Mouse (Mus musculus) lung, postnatal 10 days (tissue): ENCODE measurements at regions not wholly inside any gene's neighbourhood (a gene's known extent, or its start where the extent isn't known, plus 50 kb on each side); places are given as distances from the start of the nearest gene placed in this dataset.
A peak's percentile ranks its signal among the peaks of the same experiment; 100 is the strongest.
"Not testable (repeated sequence)": the region's sequence is repeated elsewhere in the genome, so short reads cannot be mapped to it uniquely, and the experiment has no call there.

Source experiments
- DNase-seq: peaks from one replicate; pipeline ENCODE4 v3.0.0; 2021

GRCm38 (mm10) chr4:71663397-71663796 lies 94.4 kb downstream of the Gm11232 start:
- DNase-seq: no peak

GRCm38 (mm10) chr4:71640521-71640920 lies 117.2 kb downstream of the Gm11232 start:
- no peak for DNase-seq

GRCm38 (mm10) chr4:71627088-71627487 lies 130.7 kb downstream of the Gm11232 start:
- no peak for DNase-seq

GRCm38 (mm10) chr4:71626626-71627025 lies 131.1 kb downstream of the Gm11232 start:
- no peak for DNase-seq

GRCm38 (mm10) chr4:71624771-71625170 lies 133.0 kb downstream of the Gm11232 start:
- DNase-seq: no peak

- no peak for DNase-seq
Observed at GRCm38 (mm10) chr4:71613720-71614119, 144.0 kb downstream of the Gm11232 start.

GRCm38 (mm10) chr4:71585880-71586279 lies 171.9 kb downstream of the Gm11232 start:
- no peak for DNase-seq

GRCm38 (mm10) chr4:71560656-71561055 lies 197.1 kb downstream of the Gm11232 start:
- no peak for DNase-seq

GRCm38 (mm10) chr4:71539200-71539599 lies 218.6 kb downstream of the Gm11232 start:
- no peak for DNase-seq

GRCm38 (mm10) chr4:71537971-71538370 lies 219.8 kb downstream of the Gm11232 start:
- no peak for DNase-seq

- DNase-seq: no peak
Observed at GRCm38 (mm10) chr4:71524255-71524970, 233.4 kb downstream of the Gm11232 start.

- DNase-seq: no peak
Observed at GRCm38 (mm10) chr4:71520751-71521150, 237.0 kb downstream of the Gm11232 start.

GRCm38 (mm10) chr4:71517921-71518404 lies 239.8 kb downstream of the Gm11232 start:
- DNase-seq: no peak

- no peak for DNase-seq
Observed at GRCm38 (mm10) chr4:71506911-71507310, 250.9 kb downstream of the Gm11232 start.

- no peak for DNase-seq
Observed at GRCm38 (mm10) chr4:71489788-71490187, 268.0 kb downstream of the Gm11232 start.

- peak; percentile 17 for DNase-seq
Observed at GRCm38 (mm10) chr4:71488663-71489161, 269.1 kb downstream of the Gm11232 start.

- no peak for DNase-seq
Observed at GRCm38 (mm10) chr4:71488059-71488458, 269.7 kb downstream of the Gm11232 start.

- no peak for DNase-seq
Observed at GRCm38 (mm10) chr4:71480960-71481359, 276.8 kb downstream of the Gm11232 start.

- no peak for DNase-seq
Observed at GRCm38 (mm10) chr4:71470580-71470979, 287.2 kb downstream of the Gm11232 start.

- no peak for DNase-seq
Observed at GRCm38 (mm10) chr4:71454811-71455210, 303.0 kb downstream of the Gm11232 start.

- DNase-seq: no peak
Observed at GRCm38 (mm10) chr4:71453499-71453898, 304.3 kb downstream of the Gm11232 start.

- no peak for DNase-seq
Observed at GRCm38 (mm10) chr4:71446461-71446860, 311.3 kb downstream of the Gm11232 start.

- DNase-seq: no peak
Observed at GRCm38 (mm10) chr4:71431245-71431929, 326.4 kb downstream of the Gm11232 start.

GRCm38 (mm10) chr4:71422121-71422520 lies 335.6 kb downstream of the Gm11232 start:
- DNase-seq: not testable (repeated sequence)
